Mouse (Mus musculus): ENCODE data around the gene Pnck.

- no peak for TF ChIP-seq EP300 (IDR thresholded peaks at IDR 0.05; ENCODE audit: low read depth)
- no peak for TF ChIP-seq CTCF (IDR thresholded peaks at IDR 0.05; ENCODE audit: low read depth)
Measured at GRCm38 (mm10) chrX:73673968-73674661, 14.2 kb upstream of the Pnck start.

Data from liver, embryonic 14.5 days (tissue).